Mouse (Mus musculus) spleen, adult 2 months (tissue): ENCODE measurements around the gene Gsk3a.

Source experiments
- CTCF ChIP-seq: fragments of 200-500 bp; IDR thresholded peaks from 2 replicates; pipeline ENCODE4 v1.5.1; 2011; ENCODE audit warnings: mild to moderate bottlenecking, inconsistent platforms; ENCODE audit not compliant: insufficient read depth, insufficient read length, insufficient replicate concordance; ENCODE audit errors: extremely low read depth
- POLR2A ChIP-seq: fragments of 200-500 bp; IDR thresholded peaks from 2 replicates; pipeline ENCODE4 v1.6.1; 2011; ENCODE audit warnings: low read depth, low read length, inconsistent platforms

- TF ChIP-seq CTCF, result no peak
- TF ChIP-seq POLR2A, result no peak
These were observed 58.7 kb downstream of the Gsk3a start for GRCm38 (mm10) chr7:25178787-25179605.
